Mouse (Mus musculus) limb, embryonic 10.5 days (tissue): ENCODE data around the gene Bik. TPM values are rescaled to one million over a fixed set of nuclear protein-coding genes. Genes with fewer than 3 reads are reported as not detected.

Source experiments
- DNase-seq: peaks from one replicate; pipeline ENCODE4 v3.0.0-alpha.2; 2017; ENCODE audit warnings: low spot score
- H3K27ac ChIP-seq: fragments of 300-500 bp; sonication (generic); 2 replicates; pipeline ENCODE4 v1.5.1; 2016; ENCODE audit warnings: mild to moderate bottlenecking
- H3K27me3 ChIP-seq: fragments of 300-500 bp; sonication (generic); 2 replicates; pipeline ENCODE4 v1.6.1; 2016; ENCODE audit warnings: low read depth, mild to moderate bottlenecking; ENCODE audit not compliant: poor library complexity, severe bottlenecking
- H3K36me3 ChIP-seq: fragments of 300-500 bp; sonication (generic); 2 replicates; pipeline ENCODE4 v1.6.1; 2016; ENCODE audit warnings: mild to moderate bottlenecking, moderate library complexity
- H3K4me1 ChIP-seq: fragments of 300-500 bp; sonication (generic); 2 replicates; pipeline ENCODE4 v1.6.1; 2016
- H3K4me3 ChIP-seq: fragments of 300-500 bp; sonication (generic); 2 replicates; pipeline ENCODE4 v1.5.1; 2016; ENCODE audit warnings: mild to moderate bottlenecking, moderate library complexity
- H3K9me3 ChIP-seq: fragments of 300-500 bp; sonication (generic); replicated peaks from 2 replicates; pipeline ENCODE4 v1.6.1; 2016; ENCODE audit warnings: mild to moderate bottlenecking
- WGBS: fragments of 180-500 bp; shearing (Covaris S2); methylation state at CpG from one replicate; pipeline ENCODE4 v1.1.7; 2016; 5-methylcytosine and 5-hydroxymethylcytosine counted together
- microRNA-seq: library from miRNA; unstranded; fragments of <30 nt; microRNA quantifications from one replicate; pipeline ENCODE4, GENCODE M21; 2017
- polyA plus RNA-seq: library from polyadenylated mRNA; unstranded; fragments of >200 nt; fragmentation: Nextera tagmentation; extraction: Ambion mirVana; gene quantifications from 2 replicates; pipeline ENCODE4 v1.2.1, GENCODE M21; 2016

The Bik gene
- polyA plus RNA-seq, 1 experiment from 2014 or later: 2.6 TPM

DNA sequence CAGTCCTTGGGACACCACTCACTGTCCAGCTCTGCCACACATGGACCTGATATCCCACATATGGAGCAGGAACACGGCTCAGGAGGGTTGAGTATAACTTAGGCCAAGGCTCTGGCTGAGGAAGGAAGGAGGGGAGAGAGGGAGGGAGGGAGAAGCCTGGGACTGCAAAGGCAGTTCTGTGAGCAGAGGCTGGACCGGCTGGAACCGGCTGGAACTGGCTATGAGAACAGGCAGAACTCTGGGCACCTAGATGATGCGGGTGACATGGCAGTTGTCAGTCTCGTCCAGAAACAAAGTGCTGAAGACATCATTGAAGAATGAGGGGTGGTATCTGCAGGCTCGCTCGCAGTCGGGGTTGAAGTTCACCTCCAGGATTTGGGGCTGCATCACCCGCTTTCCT, 50.0 kb downstream of the Bik start:
- Histone ChIP-seq H3K4me1 (no peaks in the 10 kb centered on the region), H3K27ac (no peak overlapping the region), H3K9me3 (no peaks in the 10 kb centered on the region), H3K27me3 (no peaks in the 10 kb centered on the region), H3K4me3 (no peak overlapping the region), H3K36me3 (peaks cover 83% of the 10 kb centered on the region)
- no peak for DNase-seq
- 92% methylated on average over 9 of the region's 9 CpGs for WGBS

DNA sequence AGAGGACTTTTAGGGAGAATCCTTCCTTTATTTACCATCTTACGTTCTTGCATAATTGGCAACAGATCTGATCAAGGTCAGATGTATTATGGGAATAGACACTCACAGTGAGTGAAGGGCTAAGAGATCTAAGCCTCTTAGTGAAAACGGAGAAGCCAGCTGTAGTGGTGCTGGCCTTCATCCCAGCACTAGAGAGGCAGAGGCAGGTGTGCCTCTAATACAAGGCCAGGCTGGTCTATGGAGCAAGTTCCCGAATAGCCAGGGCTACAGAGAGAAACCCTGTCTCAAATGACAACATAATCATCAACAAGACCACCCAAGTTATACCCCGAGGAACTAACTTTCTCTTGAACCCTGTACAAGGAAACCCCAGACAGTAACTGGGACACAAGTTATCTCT, 56.3 kb downstream of the Bik start:
- no peak overlapping the region for H3K27ac ChIP-seq
- H3K27me3 ChIP-seq: no peaks in the 10 kb centered on the region
- no peaks in the 10 kb centered on the region for H3K4me1 ChIP-seq
- no peaks in the 10 kb centered on the region for H3K9me3 ChIP-seq
- H3K4me3 ChIP-seq: no peak overlapping the region
- 88% methylated on average over 4 of the region's 4 CpGs for WGBS
- DNase-seq: no peak
- H3K36me3 ChIP-seq: peaks cover 99% of the 10 kb centered on the region

DNA sequence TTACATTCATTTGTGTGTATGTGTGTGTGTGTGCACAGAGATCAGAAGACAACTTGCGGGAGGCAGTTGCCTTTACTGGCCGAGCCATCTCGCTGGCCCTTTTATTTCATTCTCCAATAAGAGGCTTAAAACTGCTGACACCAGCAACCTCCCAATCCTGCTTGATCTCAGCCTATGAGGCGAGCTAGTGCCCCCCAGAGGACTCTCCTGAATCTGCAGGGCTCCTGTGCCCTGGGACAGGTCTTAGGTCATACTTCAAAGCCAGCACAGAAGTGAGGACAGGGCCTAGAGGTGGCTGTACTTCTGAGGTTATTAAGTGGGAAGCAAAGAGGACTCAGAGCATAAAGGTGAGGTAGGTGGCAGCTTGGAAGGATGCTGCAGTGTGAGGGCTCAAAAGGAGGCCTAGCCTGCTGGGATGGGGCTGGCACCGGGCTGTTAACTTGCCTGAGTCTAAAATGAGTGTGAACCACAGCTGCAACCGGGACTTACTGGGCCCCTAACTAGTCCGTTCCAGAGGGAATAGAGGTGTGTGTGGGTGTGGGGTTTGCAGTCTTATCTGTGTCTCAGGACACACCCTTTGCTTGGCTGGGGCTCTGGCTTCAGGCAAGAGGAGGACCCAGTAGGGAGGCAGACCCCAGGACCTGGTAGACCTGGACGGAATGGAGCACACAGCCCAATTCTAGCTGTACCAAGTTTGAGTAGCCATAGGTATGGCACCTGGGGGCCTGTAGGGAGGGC, 56.9 kb downstream of the Bik start:
- no peaks in the 10 kb centered on the region for H3K27me3 ChIP-seq
- peaks cover 99% of the 10 kb centered on the region for H3K36me3 ChIP-seq
- no peak overlapping the region; the same call in 1 of the 2 replicates for H3K27ac ChIP-seq
- 79% methylated on average over 8 of the region's 8 CpGs for WGBS
- no peak overlapping the region for H3K4me3 ChIP-seq
- DNase-seq: no peak
- no peaks in the 10 kb centered on the region for H3K9me3 ChIP-seq
- no peaks in the 10 kb centered on the region for H3K4me1 ChIP-seq

DNA sequence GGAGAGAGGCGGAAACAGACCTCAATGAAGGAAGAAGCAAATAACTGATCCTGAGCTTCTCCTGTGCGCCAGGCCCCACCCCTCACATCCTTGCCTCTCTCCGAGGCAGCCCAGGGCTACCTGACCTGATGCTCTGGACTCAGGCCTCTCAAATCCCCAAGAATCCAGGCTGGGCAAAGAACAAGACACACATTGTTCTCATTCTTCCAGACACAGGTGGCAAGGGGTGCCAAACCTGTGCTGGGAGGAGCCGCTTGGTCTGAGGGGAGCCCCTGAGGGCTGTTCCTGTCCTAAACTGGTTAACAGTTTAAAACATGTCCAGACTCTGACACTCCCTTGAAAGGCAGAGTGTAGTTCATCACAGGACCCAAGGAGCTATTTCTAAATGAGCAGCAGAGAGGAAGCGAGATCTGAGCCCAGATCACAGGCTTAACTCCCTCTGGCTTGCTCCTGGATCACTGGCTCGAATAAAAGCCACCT, 58.1 kb downstream of the Bik start:
- H3K9me3 ChIP-seq: no peaks in the 10 kb centered on the region
- H3K4me3 ChIP-seq: no peak overlapping the region
- DNase-seq: no peak
- H3K27ac ChIP-seq: no peak overlapping the region
- H3K4me1 ChIP-seq: no peaks in the 10 kb centered on the region
- no peaks in the 10 kb centered on the region for H3K27me3 ChIP-seq
- 84% methylated on average over 6 of the region's 6 CpGs for WGBS
- peaks cover 97% of the 10 kb centered on the region for H3K36me3 ChIP-seq

DNA sequence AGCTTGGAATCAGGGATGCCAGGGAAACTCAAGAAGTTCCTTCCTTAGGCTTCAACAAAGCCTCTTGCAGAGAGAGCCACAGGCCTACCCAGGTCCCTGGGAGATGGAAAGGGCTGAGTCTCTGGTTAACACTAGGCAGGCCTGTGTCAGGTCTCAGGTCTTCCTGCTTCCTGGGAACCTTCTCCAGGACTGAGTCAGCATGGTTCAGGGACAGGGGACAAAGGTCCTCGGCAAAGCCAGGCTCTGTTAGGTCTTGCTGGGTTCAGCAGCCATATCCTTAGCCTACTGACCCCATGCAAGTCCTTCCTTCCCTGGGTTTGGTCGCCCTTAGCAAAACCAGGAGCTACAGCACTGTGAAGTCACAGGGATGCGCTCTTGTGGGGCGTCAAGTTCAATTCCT, 64.2 kb downstream of the Bik start:
- 90% methylated on average over 4 of the region's 4 CpGs for WGBS
- Histone ChIP-seq H3K4me1 (peaks cover 36% of the 10 kb centered on the region), H3K27ac (no peak overlapping the region), H3K36me3 (peaks cover 69% of the 10 kb centered on the region), H3K4me3 (no peak overlapping the region), H3K9me3 (no peaks in the 10 kb centered on the region), H3K27me3 (no peaks in the 10 kb centered on the region)
- DNase-seq: no peak

DNA sequence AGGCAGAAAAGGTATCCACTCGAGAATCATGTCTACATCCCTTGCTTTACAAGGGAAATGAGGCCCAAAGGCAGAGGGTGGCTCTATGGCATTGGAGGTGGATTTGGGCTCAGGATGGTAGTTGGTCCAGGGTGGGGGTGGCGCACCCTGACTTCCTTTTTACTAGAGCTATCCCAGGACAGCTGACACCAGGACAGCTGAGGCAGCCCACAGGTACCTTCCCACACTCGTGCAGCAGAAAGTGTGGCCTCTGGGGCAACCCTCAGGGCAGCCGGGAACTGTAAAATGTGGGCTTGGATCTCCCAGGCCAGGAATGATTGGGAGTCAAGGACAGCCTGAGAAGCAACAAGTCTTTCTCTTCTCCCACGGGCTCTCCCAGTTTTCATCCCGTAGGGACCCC, 65.1 kb downstream of the Bik start:
- WGBS: 87% methylated on average over 6 of the region's 6 CpGs
- no peak for DNase-seq
- Histone ChIP-seq H3K27me3 (no peaks in the 10 kb centered on the region), H3K4me3 (no peak overlapping the region), H3K9me3 (no peaks in the 10 kb centered on the region), H3K27ac (no peak overlapping the region), H3K36me3 (peaks cover 59% of the 10 kb centered on the region), H3K4me1 (peaks cover 36% of the 10 kb centered on the region)

DNA sequence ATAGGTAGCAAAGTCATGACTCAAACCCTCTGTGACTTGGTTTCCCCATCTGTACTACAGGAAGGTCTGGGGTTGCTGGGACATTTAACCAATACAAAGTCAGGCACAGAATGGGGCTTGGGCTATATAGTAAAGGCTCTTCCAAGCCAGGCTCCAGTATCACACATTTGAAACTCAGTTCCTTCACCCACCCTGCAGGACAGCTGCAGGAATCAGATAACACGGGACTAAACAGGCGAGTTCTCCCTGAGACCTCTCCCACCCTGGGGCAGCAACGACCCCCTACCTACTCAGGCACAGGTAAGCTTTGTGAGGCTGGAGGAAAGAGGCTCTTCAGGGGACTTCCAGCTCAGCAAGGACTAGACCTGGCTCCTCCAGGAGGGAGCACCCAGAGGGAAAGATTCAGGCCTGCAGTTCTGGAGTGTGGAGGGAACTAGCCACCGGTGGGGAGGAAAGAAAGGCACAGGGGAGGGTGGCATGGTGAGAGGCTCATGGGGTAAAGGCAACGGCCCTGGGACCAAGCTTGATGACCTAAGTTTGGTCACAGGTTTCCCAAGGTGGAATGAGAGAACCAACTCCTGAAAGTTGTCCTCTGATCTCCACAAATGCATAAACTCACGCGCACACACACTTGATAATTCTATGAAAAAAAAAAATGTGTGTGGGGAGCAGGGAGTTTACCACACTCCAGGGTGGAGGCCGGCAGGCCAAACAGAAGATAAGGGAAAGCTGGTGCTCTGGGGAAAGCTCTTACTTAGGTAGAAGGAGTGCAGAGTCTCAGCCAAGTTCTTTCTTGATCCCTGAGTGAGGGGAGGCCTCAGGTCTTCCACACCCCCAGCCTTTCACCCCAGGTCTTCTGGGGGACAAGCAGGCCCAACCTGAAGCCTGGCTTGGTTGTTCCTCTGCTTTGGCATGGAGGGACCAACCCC, 65.9 kb downstream of the Bik start:
- peak overlapping the region; percentile 95; the same call in 1 of the 2 replicates for H3K4me3 ChIP-seq
- H3K27ac ChIP-seq: 0 out of 2 replicates have a peak overlapping the region, but pooled peaks have one; percentile 92
- peaks cover 36% of the 10 kb centered on the region for H3K4me1 ChIP-seq
- 74% methylated on average over 8 of the region's 8 CpGs for WGBS
- H3K27me3 ChIP-seq: no peaks in the 10 kb centered on the region
- no peaks in the 10 kb centered on the region for H3K9me3 ChIP-seq
- peaks cover 52% of the 10 kb centered on the region for H3K36me3 ChIP-seq
- no peak for DNase-seq

DNA sequence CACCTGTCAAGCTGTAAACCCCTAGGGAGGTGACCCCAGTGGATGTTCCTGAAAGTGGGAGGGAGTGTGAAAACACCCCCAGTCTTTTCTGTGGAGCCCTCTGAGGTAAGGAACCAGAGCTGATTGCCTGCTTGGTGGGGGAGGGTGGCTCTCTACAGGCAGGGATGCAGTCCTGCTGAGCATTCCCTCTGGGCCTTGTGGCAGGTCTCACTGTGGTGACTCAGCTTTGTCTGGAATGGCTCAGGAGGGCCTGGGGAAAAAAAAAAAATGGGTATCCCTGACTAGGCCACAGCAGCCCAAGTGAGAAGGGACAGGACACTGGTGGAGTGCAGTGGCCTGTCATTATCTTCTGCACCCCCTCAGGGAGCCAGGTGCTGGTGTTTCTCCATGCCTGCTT, 66.5 kb downstream of the Bik start:
- Histone ChIP-seq H3K27ac (peak overlapping the region; percentile 92; the same call in 1 of the 2 replicates), H3K4me3 (peak overlapping the region; percentile 95), H3K4me1 (peaks cover 36% of the 10 kb centered on the region), H3K9me3 (no peaks in the 10 kb centered on the region), H3K36me3 (peaks cover 46% of the 10 kb centered on the region), H3K27me3 (no peaks in the 10 kb centered on the region)
- DNase-seq: no peak

DNA sequence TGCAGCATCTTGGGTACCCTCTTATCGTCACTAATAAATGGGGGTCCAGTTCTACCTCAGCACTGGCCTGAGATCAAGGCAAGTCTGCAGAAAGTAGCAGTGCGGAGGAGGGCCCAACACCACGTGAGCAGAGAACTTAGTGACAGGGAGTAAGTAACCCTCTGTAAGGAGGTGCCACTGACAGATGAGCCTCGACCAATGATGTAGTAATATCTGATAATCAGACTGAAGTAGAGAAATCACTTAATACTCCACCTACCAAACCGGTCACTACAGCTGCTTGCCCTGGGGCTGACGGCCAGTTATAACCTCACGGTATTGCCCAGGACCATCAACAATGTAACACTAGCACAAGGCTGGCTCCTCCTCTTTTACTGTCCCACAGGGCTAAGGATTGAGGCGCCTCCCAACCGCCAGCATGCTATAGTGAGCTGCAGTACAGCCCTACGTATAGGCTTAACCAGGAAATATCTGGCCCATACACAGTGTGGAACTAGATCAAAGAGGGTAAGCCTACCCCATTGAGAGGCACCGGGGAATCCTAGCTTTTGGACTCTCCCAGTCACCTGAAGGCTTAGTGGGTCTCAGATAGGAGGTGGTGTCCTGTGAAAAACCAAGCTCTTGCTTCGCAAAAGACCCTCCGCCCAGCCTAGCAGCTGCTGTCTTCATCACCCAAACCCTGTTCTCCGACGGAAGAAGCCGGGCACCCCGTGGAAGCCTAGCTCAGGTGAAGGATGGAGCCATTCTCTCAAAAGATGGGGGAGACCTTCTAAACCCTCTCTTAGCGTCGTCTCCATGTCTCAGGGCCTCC, 67.2 kb downstream of the Bik start:
- peak overlapping the region; percentile 95 for H3K4me3 ChIP-seq
- 9% methylated on average over 19 of the region's 19 CpGs for WGBS
- H3K36me3 ChIP-seq: peaks cover 39% of the 10 kb centered on the region
- peak overlapping the region; percentile 92 for H3K27ac ChIP-seq
- H3K27me3 ChIP-seq: no peaks in the 10 kb centered on the region
- H3K9me3 ChIP-seq: no peaks in the 10 kb centered on the region
- peaks cover 36% of the 10 kb centered on the region for H3K4me1 ChIP-seq
- DNase-seq: peak; percentile 58

Small RNA genes lying within 50 kb of the gene (microRNA-seq; reads per million reads assigned to microRNA genes)
- gene Gm24575: not detected

Other genes starting within 250 kb of the Bik start
- gene Arfgap3, start 176.6 kb upstream of the Bik start, polyA plus RNA-seq: 22.8 and 34.0 TPM in 2 replicates
- gene Pacsin2, start 62.3 kb upstream of the Bik start, polyA plus RNA-seq: 56.9 and 61.0 TPM in 2 replicates
- gene Ttll1, start 16.0 kb upstream of the Bik start, polyA plus RNA-seq: 22.0 and 25.8 TPM in 2 replicates
- 56.8 and 60.5 TPM in 2 replicates for gene Tspo, start 36.7 kb downstream of the Bik start, polyA plus RNA-seq
- 50.8 and 54.1 TPM in 2 replicates for gene Mcat, start 36.9 kb downstream of the Bik start, polyA plus RNA-seq
- 63.8 and 71.0 TPM in 2 replicates for gene Ttll12, start 68.3 kb downstream of the Bik start, polyA plus RNA-seq
- gene Scube1, start 198.2 kb downstream of the Bik start, polyA plus RNA-seq: 124 TPM in 2 replicates